Mouse (Mus musculus) granulocyte monocyte progenitor cell, adult 5-6 weeks (primary cell): ENCODE results near the gene Rhbg. TPM values are rescaled to one million over a fixed set of nuclear protein-coding genes. Genes with fewer than 3 reads are reported as not detected.

ENCODE experiments used
- ATAC-seq: replicated peaks from 2 replicates; pipeline ENCODE4 v1.8.0; 2016; ENCODE audit warnings: mild to moderate bottlenecking, moderate TSS enrichment, inconsistent platforms; ENCODE audit not compliant: poor library complexity, severe bottlenecking
- total RNA-seq, 2 experiments: library from RNA; stranded (forward) in 1 of 2; stranded (reverse) in 1 of 2; fragments of 200-712, 200-1000 nt in 1 of 2; fragments of >200 nt in 1 of 2; fragmentation: Nextera tagmentation in 1 of 2; gene quantifications; 2 replicates each; pipeline ENCODE4 v1.2.3; 2014 to 2017

Gene Rhbg
- total RNA-seq, 2 experiments from 2014 or later: not detected

- ATAC-seq: no peak
Measured at GRCm38 (mm10) chr3:88213019-88213418, 41.5 kb downstream of the Rhbg start.

GRCm38 (mm10) chr3:88212356-88212755, 42.2 kb downstream of the Rhbg start:
- no peak for ATAC-seq

DNA sequence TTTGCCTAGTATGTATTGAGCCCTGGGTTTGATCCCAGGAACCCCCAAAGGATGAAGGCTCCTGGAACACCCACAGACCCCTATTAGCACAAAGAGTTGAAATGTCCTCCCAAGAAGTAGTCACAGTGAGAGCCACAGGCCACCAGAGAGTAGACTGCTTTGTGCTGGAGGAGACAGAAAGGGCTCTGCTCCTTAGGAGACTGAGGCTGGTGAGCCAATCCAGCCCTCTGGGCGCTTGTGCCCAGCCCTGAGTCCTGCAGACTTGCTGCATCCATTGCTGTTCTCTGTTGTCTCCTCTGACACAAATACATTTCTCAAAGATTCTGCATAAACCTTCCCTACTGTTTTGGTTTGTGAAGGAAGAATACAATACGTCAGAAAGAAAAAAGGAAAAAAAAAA, 43.6 kb downstream of the Rhbg start:
- no peak for ATAC-seq

- ATAC-seq: no peak
Measured at GRCm38 (mm10) chr3:88210121-88210520, 44.4 kb downstream of the Rhbg start.

- no peak for ATAC-seq
Measured at GRCm38 (mm10) chr3:88209306-88209705, 45.2 kb downstream of the Rhbg start.

DNA sequence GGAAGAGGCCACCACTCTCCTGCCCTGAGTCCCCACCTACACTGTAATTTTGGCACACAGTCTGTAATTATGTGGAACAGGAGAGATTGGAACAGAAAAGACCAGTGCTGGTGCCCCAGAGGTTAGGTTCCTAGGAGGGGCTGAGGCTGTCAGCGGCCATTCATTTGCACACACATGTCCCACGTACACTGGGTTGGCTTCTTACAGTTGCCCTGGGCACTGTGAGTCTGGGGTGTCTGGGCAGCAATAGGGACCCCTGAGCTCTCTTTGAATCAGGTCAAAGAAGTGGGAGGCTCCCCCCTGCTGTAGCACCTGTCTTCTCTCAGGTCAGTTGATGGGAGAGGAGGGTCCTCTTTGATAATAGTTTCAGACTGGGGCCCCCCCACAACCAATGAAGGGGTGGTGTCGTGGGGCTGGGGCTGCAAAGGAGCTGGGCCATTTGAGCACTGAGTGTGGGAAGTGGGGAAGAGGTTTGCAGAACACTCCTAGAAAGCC, 46.2 kb downstream of the Rhbg start:
- ATAC-seq: no peak

- no peak for ATAC-seq
Measured at GRCm38 (mm10) chr3:88207451-88208100, 46.9 kb downstream of the Rhbg start.

DNA sequence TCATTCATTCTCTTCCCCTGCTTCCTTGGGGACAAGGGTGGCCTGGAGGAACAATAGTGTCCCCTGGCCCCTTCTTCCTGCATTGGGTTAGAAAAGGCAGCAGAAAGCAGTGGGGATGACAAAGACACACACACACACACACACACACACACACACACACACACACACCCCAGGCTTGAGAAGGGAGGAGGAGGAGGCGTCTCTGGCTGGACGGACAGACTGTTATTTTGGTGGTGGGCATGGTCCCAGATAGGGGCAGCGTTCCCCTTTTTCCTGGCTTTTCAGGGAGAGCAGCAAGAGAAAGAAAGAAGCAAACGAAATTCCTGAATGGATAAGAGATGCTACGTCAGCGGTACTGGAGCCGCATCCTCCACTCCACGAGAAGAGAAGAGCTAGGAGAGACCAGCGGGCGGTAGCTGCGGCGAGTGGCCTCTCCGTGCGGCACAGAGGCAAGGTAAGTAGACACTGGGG, 47.6 kb downstream of the Rhbg start:
- ATAC-seq: no peak

GRCm38 (mm10) chr3:88206500-88206899, 48.0 kb downstream of the Rhbg start:
- ATAC-seq: no peak

- no peak for ATAC-seq
Measured at GRCm38 (mm10) chr3:88205563-88206491, 48.7 kb downstream of the Rhbg start.

DNA sequence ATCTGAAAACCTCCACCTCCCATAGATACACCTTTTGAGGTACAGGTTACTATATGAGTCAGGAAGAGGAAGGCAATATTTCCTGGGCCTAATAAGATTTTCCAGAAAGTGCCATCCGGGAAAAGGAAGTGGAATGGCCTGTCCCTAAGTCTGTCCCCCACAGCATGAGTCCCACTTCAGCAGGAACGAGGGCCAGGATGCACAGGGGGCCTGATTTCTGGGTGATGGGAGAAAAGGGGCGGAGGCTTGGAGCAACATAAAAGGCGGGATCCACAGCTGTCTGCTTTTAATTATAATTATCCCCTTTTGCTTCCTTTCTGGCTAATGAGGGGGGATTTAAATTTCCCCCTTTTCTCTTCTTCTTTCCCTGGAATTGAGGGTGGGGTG, 49.3 kb downstream of the Rhbg start:
- no peak for ATAC-seq

DNA sequence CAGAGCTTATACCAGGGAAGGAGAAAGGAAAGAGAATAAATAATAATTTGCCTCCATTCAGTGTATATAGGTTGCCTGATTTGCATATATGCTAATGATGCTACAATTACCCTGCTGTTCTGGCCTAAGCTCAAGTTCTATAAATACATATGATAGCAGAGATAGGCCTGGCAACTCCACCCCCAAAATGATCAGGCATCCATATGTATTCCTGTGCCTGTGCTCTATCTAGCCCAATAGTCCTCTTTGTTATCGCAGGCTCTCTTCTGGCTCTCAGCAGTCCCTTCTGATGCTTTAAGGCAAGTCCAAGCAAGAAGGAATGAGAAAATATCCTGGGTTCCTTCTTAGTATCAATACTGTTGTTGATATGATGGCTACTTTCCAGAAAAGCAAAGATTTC, 49.8 kb downstream of the Rhbg start:
- ATAC-seq: no peak

DNA sequence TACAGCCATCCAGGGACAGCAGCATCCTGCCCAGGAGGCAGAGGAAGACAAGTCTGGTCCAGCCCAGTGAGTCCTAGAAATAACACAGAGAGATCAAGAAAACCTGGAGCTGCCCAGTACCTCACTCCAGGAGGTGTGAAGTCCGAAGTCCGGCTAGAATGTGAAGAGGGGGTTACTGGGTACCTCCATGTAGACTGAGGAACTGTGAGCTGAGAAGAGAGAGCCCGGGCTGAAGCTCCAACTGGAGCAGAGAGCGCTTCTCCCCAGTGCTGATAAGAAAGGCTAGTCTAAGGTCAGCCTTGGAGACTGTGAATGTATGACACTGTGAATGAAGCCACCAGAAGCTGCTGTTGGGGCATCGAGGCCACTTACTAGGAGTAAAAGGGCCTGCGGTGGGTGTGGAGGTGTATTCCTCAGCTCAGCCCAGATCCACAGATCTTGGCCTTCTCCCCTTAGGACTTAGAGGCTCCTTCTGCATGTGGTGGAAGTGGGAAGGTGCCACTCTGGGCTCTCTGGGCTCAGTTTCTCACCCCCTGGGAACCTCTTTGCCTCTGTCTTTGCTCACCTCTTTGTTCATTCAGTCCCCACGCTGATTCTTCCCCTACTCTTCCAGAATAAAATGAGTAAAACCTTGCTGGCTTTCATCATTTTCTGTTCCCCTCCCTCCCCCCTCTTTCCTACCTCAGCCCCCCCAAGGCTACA, 50.4 kb downstream of the Rhbg start:
- ATAC-seq: no peak

GRCm38 (mm10) chr3:88203456-88203855, 51.1 kb downstream of the Rhbg start:
- no peak for ATAC-seq

GRCm38 (mm10) chr3:88202986-88203385, 51.5 kb downstream of the Rhbg start:
- no peak for ATAC-seq

GRCm38 (mm10) chr3:88201640-88202039, 52.9 kb downstream of the Rhbg start:
- no peak for ATAC-seq

DNA sequence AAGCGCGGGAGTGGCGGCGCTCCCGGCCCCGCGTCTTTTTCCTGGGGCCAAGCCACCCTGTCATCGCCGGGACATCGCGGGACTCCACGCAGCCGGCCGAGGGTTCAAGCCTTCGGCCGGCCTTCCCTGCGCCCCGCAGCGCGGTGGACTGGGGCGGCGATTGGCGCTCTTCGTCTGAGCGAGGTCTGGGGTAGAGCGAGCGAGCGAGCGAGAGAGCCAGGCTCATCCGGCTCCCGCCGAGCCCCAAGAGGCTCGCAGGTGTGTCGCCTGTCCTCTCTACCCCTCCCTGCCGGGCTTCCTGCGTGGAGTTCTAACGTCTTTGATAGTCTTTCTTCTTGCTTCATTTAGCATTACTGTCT, 53.6 kb downstream of the Rhbg start:
- no peak for ATAC-seq

DNA sequence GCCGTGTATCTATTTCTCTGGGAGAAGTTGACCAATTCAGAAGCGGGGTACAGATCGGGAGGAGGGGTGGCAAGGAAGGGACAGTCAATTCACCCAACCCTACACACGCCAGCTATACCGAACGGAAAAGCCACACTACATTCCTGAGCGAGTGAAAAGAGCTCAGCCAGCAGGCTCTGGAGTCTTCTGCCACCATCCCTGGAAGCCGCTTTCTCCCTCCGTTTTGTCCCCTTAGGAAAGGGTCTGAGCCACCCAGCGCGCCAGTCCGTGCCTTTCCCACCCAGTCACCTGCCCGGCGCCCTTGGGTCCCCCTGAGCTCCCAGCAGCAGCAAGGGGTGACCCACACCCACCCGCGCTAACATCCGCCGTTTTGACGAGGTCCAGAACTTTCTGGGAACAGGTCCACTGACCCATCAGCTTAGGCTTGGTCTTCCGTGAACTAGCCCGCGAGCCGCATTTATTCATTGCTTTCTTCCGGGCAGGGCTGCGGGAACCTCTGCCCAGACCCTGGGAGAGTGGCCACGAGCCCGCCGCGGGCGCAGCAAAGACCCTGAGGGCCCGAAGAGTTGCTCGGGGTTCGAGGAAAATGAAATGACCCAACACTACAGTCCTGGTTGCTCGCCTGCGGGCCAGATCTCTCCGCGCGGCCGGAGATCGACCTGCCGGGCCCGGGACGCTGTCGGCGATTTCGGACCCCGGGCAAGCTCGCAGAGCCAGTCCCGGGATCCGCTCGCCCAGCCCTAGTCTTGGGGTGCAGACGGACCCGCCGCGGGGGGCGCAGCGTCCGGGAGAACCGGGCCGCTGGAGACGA, 54.1 kb downstream of the Rhbg start:
- ATAC-seq: no peak

- no peak for ATAC-seq
Measured at GRCm38 (mm10) chr3:88199541-88200110, 54.9 kb downstream of the Rhbg start.
